Mouse (Mus musculus) natural killer cell, adult 2 months (primary cell): ENCODE data around the gene Vmn1r54.
"Not testable (repeated sequence)": the region's sequence is repeated elsewhere in the genome, so short reads cannot be mapped to it uniquely, and the experiment has no call there.

Experiments used
- DNase-seq, 2 experiments: peaks; one replicate each; pipeline ENCODE4 v3.0.0; 2022; ENCODE audit warnings: low spot score in 2 of 2

The Vmn1r54 gene

GRCm38 (mm10) chr6:90246000-90246399, at the start of gene Vmn1r54:
Gene Vmn1r54, plus strand, starts transcription at chr6:90246300.
- DNase-seq: no peak

GRCm38 (mm10) chr6:90202493-90202892, 43.6 kb upstream of the Vmn1r54 start, which contains the start of gene V1ra8:
Gene V1ra8, plus strand, starts transcription at chr6:90202793.
- not testable (repeated sequence) for DNase-seq

GRCm38 (mm10) chr6:90224338-90224737, 21.8 kb upstream of the Vmn1r54 start, which contains the start of gene Vmn1r53:
Gene Vmn1r53, minus strand, starts transcription at chr6:90224438.
- DNase-seq: no peak

DNA sequence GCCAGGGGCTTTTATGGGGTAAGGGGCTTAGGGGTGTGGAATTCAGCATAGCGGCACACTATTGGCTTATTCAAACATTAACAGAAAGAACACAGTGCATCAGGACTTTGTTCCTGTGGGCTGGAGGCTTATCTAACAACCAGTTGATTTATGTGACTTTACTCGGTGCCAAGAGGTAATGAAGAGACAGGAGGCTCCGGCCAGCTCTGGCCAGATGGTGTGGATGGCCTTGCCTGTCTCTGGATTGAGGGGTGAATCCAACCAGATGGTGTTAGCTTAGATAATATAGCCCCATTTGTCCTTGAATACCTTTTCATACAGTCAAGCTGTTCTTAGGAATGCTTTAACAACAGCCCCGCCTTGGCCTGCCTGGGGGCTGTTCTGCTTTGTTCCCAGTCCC, 14.0 kb upstream of the Vmn1r54 start:
- not testable (repeated sequence) for DNase-seq

DNA sequence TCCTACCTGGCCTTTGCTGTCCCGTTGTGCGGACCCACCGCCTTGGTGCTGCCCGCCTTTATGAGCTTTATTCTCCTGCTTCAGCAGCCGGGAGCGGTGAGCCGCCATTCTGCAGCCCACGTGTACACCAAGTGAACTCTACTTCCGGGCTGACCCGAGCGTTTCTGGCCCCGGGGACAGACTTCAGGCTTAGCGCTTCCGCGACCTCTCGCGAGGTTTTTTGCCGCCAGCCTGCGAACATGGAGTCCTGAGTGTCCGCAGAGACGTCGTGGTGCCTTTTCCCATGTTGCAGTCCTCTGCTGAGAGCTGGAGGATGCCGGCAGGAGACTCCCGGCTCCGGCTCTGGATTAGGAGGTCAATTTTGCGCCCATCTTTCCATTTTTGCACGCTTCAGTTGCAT, 13.4 kb upstream of the Vmn1r54 start:
- no peak for DNase-seq

DNA sequence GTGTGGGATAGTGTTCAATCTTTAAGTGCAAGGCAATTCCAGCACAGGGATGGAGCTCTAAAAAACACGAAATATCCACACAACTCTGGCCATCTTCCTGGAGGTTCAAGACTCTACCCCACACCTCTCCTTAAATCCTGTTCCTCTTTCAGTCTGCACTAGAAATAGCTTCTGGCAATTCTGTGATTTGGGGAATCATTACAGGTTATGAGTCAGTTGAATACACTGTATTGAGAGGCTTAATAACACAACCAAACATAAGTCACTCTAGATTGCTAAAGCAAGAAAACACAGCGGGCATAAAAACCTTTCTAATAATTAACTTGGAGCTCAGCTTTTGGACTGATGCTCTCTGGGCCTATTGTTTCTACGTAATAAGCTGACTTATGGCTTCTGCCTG, 2.1 kb upstream of the Vmn1r54 start:
- no peak for DNase-seq

DNA sequence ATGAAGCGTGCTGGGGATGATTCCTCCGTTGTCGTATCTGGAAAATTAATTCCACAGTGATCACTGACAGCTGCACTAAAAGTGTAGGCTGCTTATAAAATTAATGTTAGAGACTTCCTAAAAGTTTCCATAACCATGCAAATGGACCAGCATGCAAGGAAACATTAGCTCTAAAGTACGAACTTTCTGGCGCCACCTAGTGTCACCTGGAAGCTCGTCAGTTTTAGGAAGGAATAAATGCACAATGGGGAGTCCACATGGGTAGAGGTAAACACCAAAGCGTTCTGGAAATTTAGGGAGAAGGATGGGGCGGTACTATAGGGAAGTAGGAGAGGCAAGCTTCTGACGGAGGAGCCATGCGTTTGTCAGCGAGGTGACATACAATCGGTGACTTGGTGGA, 42.2 kb downstream of the Vmn1r54 start:
- DNase-seq: no peak

- DNase-seq: no peak
These were observed 54.8 kb downstream of the Vmn1r54 start, which contains the start of gene BC048671 for GRCm38 (mm10) chr6:90300919-90301318. Gene BC048671, plus strand, starts transcription at chr6:90301219.

DNA sequence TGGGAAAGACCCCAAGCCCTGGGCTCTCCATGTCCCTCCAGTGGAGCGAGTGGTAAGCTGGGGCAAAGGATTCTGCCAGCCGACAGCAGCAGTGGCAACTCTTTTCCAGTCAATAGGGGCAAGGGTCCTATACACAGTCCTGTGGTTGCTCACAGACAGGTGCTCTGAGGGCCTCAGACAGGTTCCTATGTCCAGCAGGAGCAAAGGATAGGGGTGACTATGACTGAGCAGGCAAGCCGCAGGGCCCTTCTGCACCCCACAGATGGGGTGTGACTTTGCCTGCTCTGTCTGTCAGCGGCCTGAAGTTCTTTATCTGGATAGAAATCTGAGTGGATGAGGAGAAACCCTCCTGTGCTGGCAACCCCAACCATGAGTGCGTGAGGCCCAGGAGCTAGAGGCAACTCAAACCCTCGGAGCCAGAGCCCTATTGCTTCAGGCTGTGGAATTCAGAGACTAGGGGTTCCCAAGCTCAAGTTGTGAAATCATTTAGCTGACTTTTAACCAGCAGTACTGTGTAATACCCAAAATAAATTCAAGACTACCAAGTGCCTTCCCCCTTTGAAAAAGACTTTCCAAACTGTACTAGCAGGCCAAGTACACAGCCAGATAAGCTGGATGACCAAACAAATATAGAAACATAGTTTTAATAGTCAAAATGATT, 60.3 kb downstream of the Vmn1r54 start:
- no peak for DNase-seq

DNA sequence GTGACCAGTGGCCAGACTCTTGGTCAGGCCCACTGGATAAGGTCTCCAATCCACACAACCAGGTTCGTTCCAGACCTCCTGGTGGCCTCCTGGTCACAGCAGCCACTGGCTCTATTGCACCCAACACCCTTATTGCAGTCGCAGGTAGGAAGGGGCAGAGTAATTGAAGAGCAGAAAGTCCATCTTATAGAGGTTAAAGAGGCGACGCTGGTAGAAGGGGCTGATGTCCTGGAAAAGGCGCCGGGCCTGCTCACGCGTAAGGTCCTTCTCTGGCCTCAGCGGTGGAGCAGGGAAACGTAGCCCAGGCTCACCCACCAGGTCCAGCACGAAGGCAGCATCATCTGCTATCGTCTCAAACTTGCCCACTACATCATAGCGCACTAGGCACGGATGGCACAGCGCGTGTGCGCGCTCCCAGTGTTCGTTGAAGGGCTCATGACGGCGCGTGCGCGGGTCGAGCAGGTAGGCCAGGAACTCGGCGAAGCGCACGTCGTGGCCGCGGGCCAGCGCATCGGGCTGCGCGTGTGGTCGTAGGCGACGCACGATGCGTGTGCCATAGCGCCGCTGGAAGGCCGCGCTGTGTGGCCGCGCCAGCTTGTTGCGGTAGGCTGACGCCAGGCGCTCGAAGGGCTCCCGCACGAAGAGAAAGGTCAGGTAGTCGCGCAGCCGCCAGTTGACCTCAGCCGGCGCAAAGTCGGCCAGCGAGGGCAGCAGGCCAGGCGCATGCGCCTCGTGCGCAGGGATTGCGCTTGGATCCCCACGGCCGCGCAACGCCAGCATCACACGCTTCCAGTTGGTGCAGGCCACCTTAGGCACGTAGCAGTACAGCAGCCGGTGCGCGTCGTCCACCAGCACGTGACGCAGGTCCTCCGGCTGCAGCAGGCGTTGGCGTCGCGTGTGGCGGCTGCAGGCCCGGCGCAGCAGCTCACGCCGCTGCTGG, 63.0 kb downstream of the Vmn1r54 start:
- DNase-seq: no peak

DNA sequence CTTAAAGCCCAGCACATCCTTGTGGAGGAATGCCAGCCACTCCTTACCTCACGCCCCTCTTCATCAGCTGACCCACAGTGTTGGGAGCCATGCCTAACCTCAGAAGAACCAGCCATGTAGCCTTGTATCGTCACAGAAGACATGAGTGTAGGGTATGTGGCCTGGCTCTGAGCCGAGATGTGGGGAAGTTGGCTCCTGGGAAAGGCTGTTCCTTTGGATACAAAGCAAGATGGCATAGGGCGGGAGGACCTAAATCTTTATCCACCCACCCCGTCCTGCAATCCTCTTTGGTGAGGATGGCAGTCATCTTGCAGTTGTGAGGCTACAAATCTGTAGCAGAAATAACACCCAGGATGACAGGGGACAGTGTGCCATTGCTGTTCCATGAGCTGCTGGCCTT, 69.9 kb downstream of the Vmn1r54 start:
- DNase-seq: no peak

GRCm38 (mm10) chr6:90317510-90318258, 71.6 kb downstream of the Vmn1r54 start:
- no peak for DNase-seq

- DNase-seq: no peak
These were observed 72.9 kb downstream of the Vmn1r54 start for GRCm38 (mm10) chr6:90319019-90319418.

- DNase-seq: no peak
These were observed 73.5 kb downstream of the Vmn1r54 start for GRCm38 (mm10) chr6:90319475-90320191.

DNA sequence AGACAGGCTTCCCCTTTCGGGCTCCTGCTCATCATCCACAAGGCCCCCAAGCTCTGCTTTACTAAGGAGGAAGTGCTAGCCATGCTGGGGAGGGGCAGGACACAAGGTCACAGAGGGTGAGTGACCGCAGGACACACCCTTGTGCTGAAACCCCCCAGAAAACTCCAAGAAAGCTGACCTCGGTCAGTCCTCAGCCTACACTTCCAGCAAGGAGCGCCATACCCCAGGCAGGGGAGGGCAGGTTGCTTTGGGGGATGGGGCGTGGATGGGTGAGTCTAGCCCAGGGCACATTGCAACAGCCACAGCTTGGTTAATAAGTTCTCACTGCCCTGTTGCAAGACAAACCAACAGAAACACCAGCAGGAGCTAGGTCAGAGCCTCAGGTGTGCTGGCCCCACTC, 74.3 kb downstream of the Vmn1r54 start:
- peak in 1 of 2 experiments; percentile 4 for DNase-seq
